Mouse (Mus musculus): ENCODE measurements around the gene Arid1b.

DNA sequence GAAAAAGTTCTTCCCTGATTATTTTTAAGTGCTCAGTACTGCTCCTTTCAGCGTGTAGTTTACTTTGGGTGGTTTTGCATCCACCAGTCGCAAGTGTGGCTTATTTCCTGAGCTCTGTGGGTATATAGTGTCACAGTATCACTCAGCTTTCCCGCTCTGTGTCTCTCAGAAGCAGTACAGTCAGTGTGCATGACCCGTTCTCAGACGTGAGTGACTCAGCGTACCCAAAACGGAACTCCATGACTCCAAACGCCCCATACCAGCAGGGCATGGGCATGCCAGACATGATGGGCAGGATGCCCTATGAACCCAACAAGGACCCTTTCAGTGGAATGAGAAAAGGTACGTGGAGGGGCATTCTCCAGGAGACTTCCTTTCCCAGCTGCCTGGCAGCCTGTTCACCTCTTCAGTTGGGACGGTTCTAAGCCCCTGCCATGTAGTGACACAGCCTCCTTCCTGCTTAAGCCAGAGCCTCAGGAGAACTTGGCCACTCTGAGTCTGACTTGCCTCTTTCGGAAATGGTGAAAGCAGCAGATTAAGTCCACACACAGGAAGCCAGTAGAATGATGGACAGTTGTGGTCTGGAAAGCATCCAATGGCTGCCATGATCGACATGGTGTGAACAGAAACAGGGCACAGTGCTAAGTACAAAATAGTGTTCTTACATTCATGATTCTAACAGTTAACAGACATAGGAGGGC is 333.5 kb downstream of the Arid1b start:
- TF ChIP-seq POLR2A (IDR thresholded peaks at IDR 0.05; ENCODE audit: borderline replicate concordance, extremely low read depth, insufficient read depth, insufficient read length, poor library complexity, severe bottlenecking), result no peak
- TF ChIP-seq CTCF (IDR thresholded peaks at IDR 0.05; ENCODE audit: borderline replicate concordance, extremely low read depth, insufficient read depth, insufficient read length), result no peak
